Mouse (Mus musculus): ENCODE data around the gene Aldh3a2.

- TF ChIP-seq POLR2A (IDR thresholded peaks at IDR 0.05; ENCODE audit: insufficient read depth, low read depth, low read length) (no peak), CTCF (IDR thresholded peaks at IDR 0.05; ENCODE audit: insufficient read depth, low read depth, low read length) (no peak)
Observed at GRCm38 (mm10) chr11:61199620-61200362, 67.5 kb downstream of the Aldh3a2 start.
